In genomic region chr9:114687639-114688038, GRCm38 (mm10) we compare ENCODE assay signal across 8 mouse cellular contexts. TPM values are rescaled to one million over a fixed set of nuclear protein-coding genes. Genes with fewer than 3 reads are reported as not detected.
DNase-seq lines count a peak whose midpoint lies in the region; ATAC-seq and TF ChIP-seq lines count a peak whose summit lies in the region.

No protein-coding gene starts in this region.

- peak overlapping the region; percentile 98 for H3ac ChIP-seq in myocyte (ENCODE audit: control insufficient read depth, insufficient read length)

- H3K27me3 ChIP-seq in kidney, embryonic 16.5 days (ENCODE audit: insufficient read depth, low read length) = no peaks in the 10 kb centered on the region
- no peaks in the 10 kb centered on the region for H3K27me3 ChIP-seq in embryonic facial prominence, embryonic 14.5 days (replicated peaks; ENCODE audit: control insufficient read depth, insufficient read depth, low read length)
- H3K27me3 ChIP-seq in intestine, embryonic 15.5 days (replicated peaks) = no peaks in the 10 kb centered on the region
- no peaks in the 10 kb centered on the region for H3K27me3 ChIP-seq in myocyte (ENCODE audit: control insufficient read depth, insufficient read depth, insufficient read length)

- no peak for TF ChIP-seq POLR2A in myocyte (IDR thresholded peaks at IDR 0.05; ENCODE audit: insufficient read length, low read depth)

- peak overlapping the region; percentile 92 for H3K9ac ChIP-seq in kidney, embryonic 16.5 days (replicated peaks; ENCODE audit: low read length)
- peak overlapping the region; percentile 91 for H3K9ac ChIP-seq in embryonic facial prominence, embryonic 14.5 days (ENCODE audit: low read depth, low read length)
- peak overlapping the region; percentile 76 for H3K9ac ChIP-seq in intestine, embryonic 15.5 days

- no peak overlapping the region for H3K27ac ChIP-seq in kidney, embryonic 16.5 days (ENCODE audit: low read length)
- no peak overlapping the region for H3K27ac ChIP-seq in embryonic facial prominence, embryonic 14.5 days (replicated peaks; ENCODE audit: low read depth, low read length)
- no peak overlapping the region for H3K27ac ChIP-seq in intestine, embryonic 15.5 days

- H3K36me3 ChIP-seq in kidney, embryonic 16.5 days (ENCODE audit: insufficient read depth, low read length) = peaks cover 10% of the 10 kb centered on the region; the same call in 1 of the 2 replicates
- H3K36me3 ChIP-seq in embryonic facial prominence, embryonic 14.5 days (ENCODE audit: control insufficient read depth, insufficient read depth, low read length) = peaks cover 12% of the 10 kb centered on the region
- H3K36me3 ChIP-seq in intestine, embryonic 15.5 days = peaks cover 8% of the 10 kb centered on the region; the same call in 1 of the 2 replicates
- H3K36me3 ChIP-seq in myocyte (ENCODE audit: control insufficient read depth, insufficient read depth) = peaks cover 9% of the 10 kb centered on the region

- H3K4me3 ChIP-seq in kidney, embryonic 16.5 days (ENCODE audit: low read length) = peak overlapping the region; percentile 99; the same call in 1 of the 2 replicates
- peak overlapping the region; percentile 97 for H3K4me3 ChIP-seq in embryonic facial prominence, embryonic 14.5 days (ENCODE audit: low read depth, low read length)
- peak overlapping the region; percentile 85; the same call in 1 of the 2 replicates for H3K4me3 ChIP-seq in intestine, embryonic 15.5 days (replicated peaks)
- H3K4me3 ChIP-seq in myocyte = peak overlapping the region; percentile 86

- peaks cover 27% of the 10 kb centered on the region for H3K4me1 ChIP-seq in kidney, embryonic 16.5 days (ENCODE audit: insufficient read depth, low read length)
- peaks cover 24% of the 10 kb centered on the region for H3K4me1 ChIP-seq in embryonic facial prominence, embryonic 14.5 days (ENCODE audit: control insufficient read depth, insufficient read depth, low read length)
- H3K4me1 ChIP-seq in intestine, embryonic 15.5 days (replicated peaks) = peaks cover 17% of the 10 kb centered on the region; the same call in 1 of the 2 replicates

- peaks cover 34% of the 10 kb centered on the region for H3K79me2 ChIP-seq in myocyte (ENCODE audit: control insufficient read depth, insufficient read depth)

- peak overlapping the region; percentile 76 for H3K4me2 ChIP-seq in kidney, embryonic 16.5 days (replicated peaks; ENCODE audit: low read depth, low read length)
- peak overlapping the region; percentile 61 for H3K4me2 ChIP-seq in embryonic facial prominence, embryonic 14.5 days (ENCODE audit: low read depth, low read length)
- H3K4me2 ChIP-seq in intestine, embryonic 15.5 days (replicated peaks) = peak overlapping the region; percentile 91
- H3K4me2 ChIP-seq in myocyte (ENCODE audit: low read depth) = peak overlapping the region; percentile 91

- no peak for DNase-seq in kidney, adult 11 months
- DNase-seq in embryonic facial prominence, embryonic 14.5 days (ENCODE audit: low spot score) = no peak
- no peak for DNase-seq in adrenal gland, postnatal 10 days
- DNase-seq in thymus, postnatal 14 days = no peak

- no peaks in the 10 kb centered on the region for H3K9me3 ChIP-seq in kidney, embryonic 16.5 days (ENCODE audit: low read length)
- no peaks in the 10 kb centered on the region for H3K9me3 ChIP-seq in embryonic facial prominence, embryonic 14.5 days (ENCODE audit: control insufficient read depth, low read length)
- H3K9me3 ChIP-seq in intestine, embryonic 15.5 days = no peaks in the 10 kb centered on the region

- 76% methylated on average over 13 of the region's 13 CpGs for WGBS in kidney, embryonic 16.5 days
- 79% methylated on average over 13 of the region's 13 CpGs for WGBS in embryonic facial prominence, embryonic 14.5 days
- 76% methylated on average over 13 of the region's 13 CpGs for WGBS in intestine, embryonic 15.5 days

- no peak for ATAC-seq in kidney, embryonic 16.5 days (ENCODE audit: low FRiP score, low TSS enrichment)
- ATAC-seq in embryonic facial prominence, embryonic 14.5 days (ENCODE audit: low read depth) = no peak
- no peak for ATAC-seq in intestine, embryonic 15.5 days
- ATAC-seq in monocyte, adult 5-6 weeks (replicated peaks; ENCODE audit: insufficient number of reproducible peaks, low FRiP score, low TSS enrichment, poor library complexity, severe bottlenecking) = no peak

TF ChIP-seq in myocyte, 11 proteins besides CTCF, POLR2A, EP300 and RAD21:
- TF ChIP-seq TCF12 (IDR thresholded peaks at IDR 0.05; ENCODE audit: insufficient read depth, poor library complexity, severe bottlenecking) (no peak), MYOG (IDR thresholded peaks at IDR 0.05; ENCODE audit: control insufficient read depth in 1 of 3, insufficient read depth in 1 of 3, insufficient read length in 2 of 3, low read depth in 2 of 3) (no peak), CEBPB (IDR thresholded peaks at IDR 0.05; ENCODE audit: insufficient read depth, poor library complexity, severe bottlenecking) (no peak), E2F4 (IDR thresholded peaks at IDR 0.05; ENCODE audit: insufficient read depth) (no peak), MAX (IDR thresholded peaks at IDR 0.05; ENCODE audit: low read depth) (no peak), TCF3 (IDR thresholded peaks at IDR 0.05; ENCODE audit: insufficient read length, low read depth) (no peak), MYOD1 (IDR thresholded peaks at IDR 0.05; ENCODE audit: control insufficient read depth in 1 of 3, insufficient read length in 2 of 3, low read depth in 2 of 3) (no peak), SRF (IDR thresholded peaks at IDR 0.05; ENCODE audit: control insufficient read depth, insufficient read length, low read depth) (no peak), POLR2AphosphoS2 (IDR thresholded peaks at IDR 0.05; ENCODE audit: insufficient read length, low read depth) (no peak), REST (IDR thresholded peaks at IDR 0.05; ENCODE audit: insufficient read depth, insufficient read length) (no peak), USF1 (IDR thresholded peaks at IDR 0.05; ENCODE audit: low read depth) (no peak)

RNA-seq across cellular contexts. Expression of gene Dync1li1, which starts 1.0 kb away (rescaled TPM):
- 45.7 and 61.2 TPM in 2 replicates for polyA plus RNA-seq in kidney, embryonic 16.5 days (2015; fragmentation: Nextera tagmentation; extraction: Ambion mirVana)
- 33.9 and 34.7 TPM in 2 replicates for polyA plus RNA-seq in embryonic facial prominence, embryonic 14.5 days (2014; fragmentation: Nextera tagmentation; extraction: Ambion mirVana)
- polyA plus RNA-seq in intestine, embryonic 15.5 days (2015; fragmentation: Nextera tagmentation; extraction: Ambion mirVana) = 49.9 and 54.7 TPM in 2 replicates
- polyA plus RNA-seq in myocyte (2012; fragmentation: generic; extraction: Trizol) = 70.9 TPM
- total RNA-seq in monocyte, adult 5-6 weeks (2017) = 66.7 to 93.5 TPM (median 91.6 TPM) in 3 replicates
- total RNA-seq in adrenal gland, postnatal 10 days (2021) = 10 to 100 TPM; 38.3 to 41.0 TPM

RNA-seq across cellular contexts. Expression of gene Cmtm6, which starts 43.3 kb away (rescaled TPM):
- polyA plus RNA-seq in kidney, embryonic 16.5 days (2015; fragmentation: Nextera tagmentation; extraction: Ambion mirVana) = 67.0 and 73.5 TPM in 2 replicates
- 44.3 and 45.7 TPM in 2 replicates for polyA plus RNA-seq in embryonic facial prominence, embryonic 14.5 days (2014; fragmentation: Nextera tagmentation; extraction: Ambion mirVana)
- 77.5 and 77.7 TPM in 2 replicates for polyA plus RNA-seq in intestine, embryonic 15.5 days (2015; fragmentation: Nextera tagmentation; extraction: Ambion mirVana)
- 14.3 TPM for polyA plus RNA-seq in myocyte (2012; fragmentation: generic; extraction: Trizol)
- 131 to 163 TPM (median 138 TPM) in 3 replicates for total RNA-seq in monocyte, adult 5-6 weeks (2017)
- total RNA-seq in adrenal gland, postnatal 10 days (2021) = 10 to 100 TPM; 59.4 to 61.0 TPM

RNA-seq across cellular contexts. Expression of gene Cnot10, which starts 47.7 kb away (rescaled TPM):
- 73.9 and 74.3 TPM in 2 replicates for polyA plus RNA-seq in kidney, embryonic 16.5 days (2015; fragmentation: Nextera tagmentation; extraction: Ambion mirVana)
- 52.4 and 63.7 TPM in 2 replicates for polyA plus RNA-seq in embryonic facial prominence, embryonic 14.5 days (2014; fragmentation: Nextera tagmentation; extraction: Ambion mirVana)
- 51.9 and 53.1 TPM in 2 replicates for polyA plus RNA-seq in intestine, embryonic 15.5 days (2015; fragmentation: Nextera tagmentation; extraction: Ambion mirVana)
- polyA plus RNA-seq in myocyte (2012; fragmentation: generic; extraction: Trizol) = 29.1 TPM
- total RNA-seq in monocyte, adult 5-6 weeks (2017) = 32.0 to 44.8 TPM (median 42.1 TPM) in 3 replicates
- 10 to 100 TPM; 36.0 to 39.9 TPM for total RNA-seq in adrenal gland, postnatal 10 days (2021)
